Mouse (Mus musculus) kidney, adult 2 months (tissue): ENCODE measurements around the gene Il10ra.

Source experiments
- CTCF ChIP-seq: fragments of 200-500 bp; conservative IDR thresholded peaks from 2 replicates; pipeline ENCODE4 v1.5.1; 2011; ENCODE audit warnings: low read depth, mild to moderate bottlenecking, control low read depth, low read length, moderate library complexity, mixed read lengths; ENCODE audit not compliant: insufficient read depth, insufficient read length
- POLR2A ChIP-seq: fragments of 200-500 bp; IDR thresholded peaks from one replicate; pipeline ENCODE4 v1.6.1; 2011; ENCODE audit warnings: low read depth, low read length, control low read depth

DNA sequence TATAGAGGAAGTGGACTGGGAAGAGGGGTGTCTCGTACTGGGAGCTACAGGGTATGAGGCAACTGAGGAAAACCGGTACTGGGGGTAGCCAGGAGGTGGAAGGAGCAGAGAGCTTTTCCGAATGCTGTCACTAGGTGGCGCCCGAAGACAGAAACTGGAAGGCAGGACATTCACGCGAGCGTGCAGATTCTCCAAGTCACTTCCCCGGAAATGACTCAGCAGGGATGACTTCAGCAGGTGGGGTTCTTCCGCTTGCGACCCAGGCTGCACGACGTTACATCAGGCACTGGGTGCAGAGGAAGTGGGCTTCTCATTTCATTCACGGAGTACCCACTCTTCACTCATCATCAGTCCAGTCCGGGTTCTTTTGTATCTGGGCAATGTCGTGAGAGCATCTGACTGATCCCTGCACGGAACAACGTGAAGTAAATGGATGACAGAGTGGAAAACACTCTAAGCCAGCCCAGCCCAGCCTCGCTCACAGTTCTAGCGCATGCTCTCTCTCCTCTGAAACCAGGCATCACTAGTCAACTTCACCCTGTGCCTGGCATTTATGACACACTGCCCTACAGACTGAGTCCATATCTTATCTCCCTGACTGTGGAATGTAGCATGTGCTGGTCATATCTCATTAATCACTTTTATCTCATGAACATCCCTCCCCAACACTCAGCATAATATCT, 31.6 kb upstream of the Il10ra start:
- TF ChIP-seq POLR2A (no peak), CTCF (peak; percentile 93)
